Mouse (Mus musculus) kidney, adult 10 weeks (tissue): ENCODE results near the gene Gcdh. TPM values are rescaled to one million over a fixed set of nuclear protein-coding genes. Genes with fewer than 3 reads are reported as not detected.

Experiments
- polyA plus RNA-seq: library from polyadenylated mRNA; stranded (reverse); fragments of 350-450 nt; fragmentation: Illumina TruSeq; extraction: RNeasy Lipid Tissue Mini Kit (QIAGEN cat#74804); gene quantifications from one replicate; pipeline ENCODE4 v1.2.3, GENCODE M21; 2014; ENCODE audit warnings: low read depth, low replicate concordance

Gcdh gene
- polyA plus RNA-seq: 302 TPM

DNA sequence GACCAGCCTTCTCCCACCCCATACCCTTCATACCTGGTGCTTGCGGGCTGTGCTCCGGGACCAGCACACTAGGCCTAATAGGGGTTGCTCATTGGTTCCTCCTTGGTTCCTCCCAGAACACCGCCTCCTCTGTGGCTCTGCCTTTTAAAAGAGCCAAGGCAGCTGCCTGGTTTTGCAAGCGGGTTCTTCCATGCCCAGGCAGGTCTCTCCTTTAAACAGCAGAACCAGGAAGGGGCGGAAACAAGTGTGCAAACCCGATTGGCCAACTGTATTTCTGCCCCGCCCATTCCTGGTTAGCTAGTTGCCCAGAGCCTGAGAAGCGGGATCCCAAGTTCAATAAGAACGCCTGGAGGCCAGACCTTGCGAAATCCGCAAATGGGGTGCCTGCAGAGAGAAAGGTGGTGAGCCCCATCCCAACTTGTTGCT is at the start of gene Gcdh:
TSS of gene Gcdh (minus strand) at position 213 of the 426 bp plus-strand sequence.

GRCm38 (mm10) chr8:84936962-84937546 is 43.3 kb upstream of the Gcdh start, which contains the start of gene Mast1:
Mast1 (minus strand) TSS chr8:84937359.

GRCm38 (mm10) chr8:84908421-84909161 is 14.9 kb upstream of the Gcdh start, which contains the start of gene Dnase2a:
Dnase2a (plus strand) TSS chr8:84908560.

GRCm38 (mm10) chr8:84901752-84902151 is 8.0 kb upstream of the Gcdh start, which contains the start of gene Klf1:
Klf1 (plus strand) TSS chr8:84901928.

GRCm38 (mm10) chr8:84871376-84872308 is 22.1 kb downstream of the Gcdh start, which contains the start of gene Syce2:
Syce2 (plus strand) TSS chr8:84872111.

GRCm38 (mm10) chr8:84856864-84857441 is 36.8 kb downstream of the Gcdh start, which contains the start of gene Farsa:
Farsa (plus strand) TSS chr8:84856989.

DNA sequence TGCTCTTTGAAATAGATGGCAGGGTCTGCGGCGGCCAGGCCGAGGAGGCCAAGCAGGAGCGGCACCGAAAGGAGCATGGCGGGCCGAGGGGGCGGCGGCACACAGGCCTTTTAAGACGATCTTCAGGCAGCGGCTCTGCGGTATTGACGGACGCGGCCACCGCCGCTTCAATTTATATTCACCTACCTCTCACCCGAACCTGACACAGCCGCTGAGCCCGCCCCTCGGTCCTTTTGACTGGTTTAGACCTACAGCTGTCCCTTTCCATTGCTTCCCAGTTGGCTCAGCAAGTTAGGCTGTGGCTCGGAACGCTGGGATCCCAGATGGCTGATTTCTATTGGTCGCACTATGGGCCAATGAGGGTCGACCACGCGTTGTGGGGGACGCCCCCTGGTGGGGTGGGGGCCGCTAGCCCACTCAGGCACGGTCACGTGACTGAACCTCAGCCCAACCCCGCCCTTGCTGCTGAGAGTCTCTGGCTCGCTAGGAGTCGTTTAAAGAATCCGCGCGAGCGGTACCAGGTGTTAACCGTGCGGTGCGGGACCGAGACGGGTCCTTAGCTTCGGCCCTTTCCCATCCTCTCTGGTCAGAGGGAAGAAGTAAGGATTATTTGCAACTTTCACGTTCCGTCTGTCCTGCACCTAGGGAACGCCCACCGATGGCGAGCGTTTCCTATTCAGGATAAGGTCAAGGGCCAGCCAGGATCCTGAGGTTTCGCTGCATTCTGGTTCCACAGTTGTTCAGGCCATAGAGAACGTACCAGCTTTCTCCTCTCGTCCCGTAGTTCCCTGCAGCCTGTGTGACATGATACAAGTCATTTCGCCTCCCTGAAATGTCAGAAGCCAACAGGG is 46.8 kb downstream of the Gcdh start, which contains the start of gene Calr:
TSS of gene Calr (minus strand) at position 213 of the 851 bp plus-strand sequence.

DNA sequence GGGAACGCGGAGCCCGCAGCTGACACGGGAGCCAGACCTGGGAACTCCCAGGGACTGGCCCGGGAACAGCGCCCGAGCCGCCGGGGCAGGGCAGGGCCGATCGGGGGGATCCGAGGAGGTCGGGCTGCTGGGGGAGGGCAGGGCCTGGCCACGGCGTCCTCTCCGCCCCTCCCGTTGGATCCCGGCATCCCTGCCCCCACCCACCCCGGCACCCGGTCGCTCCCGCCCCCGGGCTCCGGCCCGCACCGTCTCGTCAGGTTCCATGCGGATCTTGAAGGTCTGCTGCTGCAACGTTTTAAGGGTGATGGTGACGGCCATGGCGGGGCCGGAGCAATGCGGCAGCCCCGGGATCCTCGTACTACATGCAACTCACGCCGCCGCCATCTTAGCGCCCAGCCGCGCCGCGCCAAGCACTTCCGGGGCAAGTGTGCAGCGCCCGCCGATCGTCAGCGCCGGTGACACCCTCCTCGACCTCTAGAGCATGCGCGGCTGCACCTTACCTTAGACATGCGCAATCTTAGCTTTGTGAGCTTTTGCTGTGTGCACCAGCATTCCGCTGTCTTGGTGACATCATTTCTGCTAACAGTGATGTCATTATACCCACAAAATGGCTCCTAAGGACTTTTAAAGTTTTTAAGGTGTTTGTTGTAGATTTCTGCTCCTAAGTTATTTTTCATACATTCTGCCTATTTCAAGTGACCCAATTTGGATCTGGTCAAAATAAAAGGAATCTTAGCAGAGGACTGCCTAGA is 53.3 kb downstream of the Gcdh start, which contains the start of gene Rad23a:
TSS of gene Rad23a (minus strand) at position 418 of the 752 bp plus-strand sequence.

Other genes starting within 250 kb of the Gcdh start
- 0.77 TPM for gene Ier2, start 231.1 kb downstream of the Gcdh start, polyA plus RNA-seq
- 7.9 TPM for gene Trmt1, start 207.6 kb downstream of the Gcdh start, polyA plus RNA-seq
- gene Nacc1, start 206.1 kb downstream of the Gcdh start, polyA plus RNA-seq: 2.0 TPM
- gene Lyl1, start 192.5 kb downstream of the Gcdh start, polyA plus RNA-seq: not detected
- gene G430095P16Rik, start 170.9 kb downstream of the Gcdh start, polyA plus RNA-seq: not detected
- gene Nfix, start 93.6 kb downstream of the Gcdh start, polyA plus RNA-seq: 5.1 TPM
- gene Dand5, start 71.1 kb downstream of the Gcdh start, polyA plus RNA-seq: 3.3 TPM
- not detected for gene Gadd45gip1, start 62.4 kb downstream of the Gcdh start, polyA plus RNA-seq
- 3.5 TPM for gene Rad23a, start 53.3 kb downstream of the Gcdh start, polyA plus RNA-seq
- gene Calr, start 47.0 kb downstream of the Gcdh start, polyA plus RNA-seq: 862 TPM
- gene Farsa, start 36.9 kb downstream of the Gcdh start, polyA plus RNA-seq: 1.3 TPM
- gene Syce2, start 21.8 kb downstream of the Gcdh start, polyA plus RNA-seq: 6.0 TPM
- gene Klf1, start 8.0 kb upstream of the Gcdh start, polyA plus RNA-seq: not detected
- gene Dnase2a, start 14.6 kb upstream of the Gcdh start, polyA plus RNA-seq: 7.1 TPM
- gene Mast1, start 43.4 kb upstream of the Gcdh start, polyA plus RNA-seq: not detected
- not detected for gene Rtbdn, start 53.1 kb upstream of the Gcdh start, polyA plus RNA-seq
- not detected for gene Gm49661, start 75.5 kb upstream of the Gcdh start, polyA plus RNA-seq
- 35.9 TPM for gene Prdx2, start 75.7 kb upstream of the Gcdh start, polyA plus RNA-seq
- gene Rnaseh2a, start 75.8 kb upstream of the Gcdh start, polyA plus RNA-seq: 1.1 TPM
- gene Junb, start 84.8 kb upstream of the Gcdh start, polyA plus RNA-seq: not detected
- gene Hook2, start 96.7 kb upstream of the Gcdh start, polyA plus RNA-seq: 16.4 TPM
- gene Best2, start 120.6 kb upstream of the Gcdh start, polyA plus RNA-seq: not detected
- 16.8 TPM for gene Asna1, start 131.4 kb upstream of the Gcdh start, polyA plus RNA-seq
- 15.0 TPM for gene Trir, start 132.9 kb upstream of the Gcdh start, polyA plus RNA-seq
- gene Tnpo2, start 143.0 kb upstream of the Gcdh start, polyA plus RNA-seq: 4.2 TPM
- gene Fbxw9, start 166.1 kb upstream of the Gcdh start, polyA plus RNA-seq: 0.89 TPM
- gene Gm5741, start 174.1 kb upstream of the Gcdh start, polyA plus RNA-seq: not detected
- gene Dhps, start 177.8 kb upstream of the Gcdh start, polyA plus RNA-seq: 9.5 TPM
- gene Wdr83os, start 186.8 kb upstream of the Gcdh start, polyA plus RNA-seq: 6.1 TPM
- 2.3 TPM for gene Wdr83, start 187.4 kb upstream of the Gcdh start, polyA plus RNA-seq
- 7.5 TPM for gene Man2b1, start 189.3 kb upstream of the Gcdh start, polyA plus RNA-seq
- gene Zfp791, start 229.2 kb upstream of the Gcdh start, polyA plus RNA-seq: 5.5 TPM